Mouse (Mus musculus): Measurements from ENCODE around the gene Fbxl5.

Fbxl5 gene

DNA sequence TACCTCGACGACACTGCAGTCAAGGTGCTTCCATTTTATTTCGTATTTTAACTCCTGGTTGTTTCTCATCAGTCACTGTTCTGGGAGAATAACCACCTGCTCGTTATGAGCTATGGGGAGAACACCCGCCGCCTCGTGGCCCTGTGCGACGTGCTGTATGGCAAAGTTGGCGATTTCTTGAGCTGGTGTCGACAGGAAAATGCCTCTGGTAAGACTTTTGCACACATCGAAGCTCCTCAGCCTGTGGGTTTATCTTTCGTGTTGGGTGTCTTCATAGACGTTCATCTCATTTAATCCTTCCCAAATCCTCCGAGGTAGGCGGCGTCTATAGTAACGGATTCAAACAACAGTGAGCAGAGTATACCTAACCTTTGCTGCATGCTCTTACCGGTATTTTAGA, at the start of gene Fbxl5:
Gene Fbxl5, minus strand, starts transcription at position 101 of the 400 bp plus-strand sequence.
- DNase-seq (ENCODE audit: low read depth, low spot score), result no peak

DNA sequence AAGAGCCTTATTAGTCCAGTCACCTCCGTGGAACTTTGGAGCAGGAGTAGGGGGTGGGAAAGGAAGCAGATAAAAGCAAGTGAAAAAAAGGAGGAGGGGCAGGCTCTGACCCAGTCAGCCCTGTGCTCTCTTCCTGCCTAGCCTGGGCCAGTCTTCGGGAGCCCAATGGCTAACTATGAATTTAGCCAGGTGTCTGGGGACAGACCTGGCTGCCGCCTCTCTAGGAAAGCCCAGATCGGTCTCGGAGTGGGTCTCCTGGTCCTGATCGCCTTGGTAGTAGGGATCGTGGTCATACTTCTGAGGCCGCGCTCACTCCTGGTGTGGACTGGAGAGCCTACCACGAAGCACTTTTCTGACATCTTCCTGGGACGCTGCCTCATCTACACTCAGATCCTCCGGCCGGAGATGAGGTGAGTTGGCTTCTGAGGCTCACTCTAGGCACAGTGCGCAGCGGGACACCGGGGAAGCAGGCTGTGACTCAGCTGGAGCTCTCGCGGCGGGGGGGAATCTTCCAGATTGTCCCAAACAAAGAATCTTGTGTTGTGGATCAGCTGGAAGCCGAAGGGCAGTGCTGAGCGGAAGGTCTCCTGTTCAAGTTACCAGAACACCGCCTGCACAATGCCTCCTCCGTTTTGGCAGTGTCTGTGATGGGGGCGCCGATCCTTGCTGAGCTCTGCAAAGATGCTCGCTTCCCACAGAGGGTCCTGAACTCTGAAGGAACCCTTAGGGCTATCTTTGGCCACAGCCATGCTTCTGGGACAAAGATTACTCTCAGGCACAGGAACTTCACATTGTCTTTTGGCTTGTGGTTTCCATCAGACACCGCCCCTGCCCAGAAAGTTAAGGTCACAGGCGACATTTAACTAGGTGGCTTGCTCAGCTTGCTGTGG, 47.5 kb upstream of the Fbxl5 start:
- no peak for DNase-seq (ENCODE audit: low read depth, low spot score)

DNA sequence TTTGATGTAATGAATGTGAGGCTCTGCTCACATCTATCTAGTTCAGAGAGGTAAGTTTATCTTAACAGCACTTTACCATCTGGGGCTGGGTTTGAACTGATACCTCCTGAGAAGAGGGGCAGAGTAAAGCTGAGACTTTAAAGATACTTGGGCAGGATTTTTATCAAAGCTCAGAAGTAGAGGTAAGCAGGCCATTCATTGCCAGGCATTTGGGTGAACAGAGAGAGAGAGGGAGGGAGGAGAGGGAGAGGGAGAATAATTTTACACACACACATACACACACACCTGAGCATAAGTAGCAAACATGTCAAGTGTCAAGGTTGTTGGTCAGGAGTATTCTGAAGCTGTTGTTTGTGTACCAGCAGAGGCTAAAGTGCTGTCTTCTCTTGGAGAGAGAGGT, 46.8 kb upstream of the Fbxl5 start, which contains the start of gene Cd38:
Gene Cd38, plus strand, starts transcription at position 301 of the 400 bp plus-strand sequence.
- DNase-seq (ENCODE audit: low read depth, low spot score), result no peak

DNA sequence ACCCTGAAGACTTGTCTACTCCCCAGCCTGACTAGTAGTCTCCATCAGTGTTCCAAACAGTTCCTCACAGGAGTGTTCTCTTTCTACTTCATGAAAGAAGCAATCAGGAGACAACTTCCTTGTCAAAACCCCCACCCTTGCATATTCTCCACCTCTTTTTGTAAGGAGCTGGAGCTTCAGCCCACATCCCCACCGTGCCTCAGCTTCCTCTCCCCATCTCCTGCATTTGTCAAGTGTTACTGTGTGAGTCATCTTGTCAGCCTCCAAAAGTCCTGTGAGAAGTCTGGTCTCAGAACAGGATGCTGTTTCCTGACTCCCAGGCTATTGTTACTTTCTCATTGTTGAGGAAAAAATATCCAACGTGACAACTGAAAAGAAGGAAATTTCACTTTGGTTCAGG, 43.9 kb upstream of the Fbxl5 start:
- DNase-seq (ENCODE audit: low read depth, low spot score), result no peak

DNA sequence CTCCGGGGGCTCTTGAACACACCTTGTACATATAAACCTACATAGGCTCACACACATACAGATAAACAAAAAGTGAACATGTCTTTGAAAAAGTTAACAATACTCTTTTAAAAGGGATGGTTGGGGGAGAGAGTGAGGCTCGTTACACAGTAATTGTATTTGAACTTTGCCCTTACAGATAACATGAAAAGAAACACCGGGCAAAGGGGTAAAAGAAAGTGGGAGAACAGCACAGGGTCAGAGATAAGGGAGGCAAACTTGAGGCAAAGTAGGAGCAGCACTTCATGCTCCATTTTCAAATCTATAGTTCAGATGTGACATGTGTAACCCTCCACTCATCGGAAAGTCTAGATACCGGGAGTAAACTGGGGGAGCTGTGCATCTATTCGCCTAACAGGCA, 42.2 kb upstream of the Fbxl5 start:
- DNase-seq (ENCODE audit: low read depth, low spot score), result no peak

DNA sequence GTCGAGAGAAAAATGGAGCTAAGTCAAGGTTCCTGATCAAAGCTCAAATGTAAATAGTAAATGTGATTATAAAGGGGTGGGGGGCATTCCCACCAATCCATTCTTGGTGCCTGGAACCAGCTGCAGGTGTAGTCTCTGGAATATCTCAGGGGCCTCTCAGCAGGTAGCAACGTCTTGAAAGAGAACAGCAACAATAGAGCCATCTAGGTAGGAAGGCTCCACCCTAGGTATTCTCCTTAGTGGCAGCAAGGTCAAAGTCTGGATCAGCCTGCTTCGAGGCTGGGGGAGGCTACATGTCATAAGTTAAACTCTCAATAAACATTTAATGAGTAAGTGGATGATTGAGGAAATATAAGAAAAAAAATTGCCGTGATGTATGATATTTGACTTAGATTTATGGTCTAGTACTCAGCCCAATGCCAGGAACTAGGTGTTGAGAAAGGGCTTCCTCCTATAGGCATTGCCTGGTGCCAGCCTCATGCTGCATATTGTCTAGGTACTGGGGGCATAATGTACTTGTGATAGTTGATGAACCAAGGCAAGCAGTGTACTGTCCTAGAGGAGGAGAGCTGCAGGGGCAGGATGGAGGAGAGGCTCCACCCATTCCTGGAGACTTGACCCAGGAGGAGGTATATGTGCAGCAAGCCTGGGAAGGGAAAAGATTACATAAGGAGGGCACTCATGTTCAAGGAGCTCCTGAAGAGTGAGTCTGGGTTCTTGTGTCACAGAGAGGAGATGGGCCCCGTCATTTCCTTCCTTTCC, 39.4 kb upstream of the Fbxl5 start:
- DNase-seq (ENCODE audit: low read depth, low spot score), result no peak

DNA sequence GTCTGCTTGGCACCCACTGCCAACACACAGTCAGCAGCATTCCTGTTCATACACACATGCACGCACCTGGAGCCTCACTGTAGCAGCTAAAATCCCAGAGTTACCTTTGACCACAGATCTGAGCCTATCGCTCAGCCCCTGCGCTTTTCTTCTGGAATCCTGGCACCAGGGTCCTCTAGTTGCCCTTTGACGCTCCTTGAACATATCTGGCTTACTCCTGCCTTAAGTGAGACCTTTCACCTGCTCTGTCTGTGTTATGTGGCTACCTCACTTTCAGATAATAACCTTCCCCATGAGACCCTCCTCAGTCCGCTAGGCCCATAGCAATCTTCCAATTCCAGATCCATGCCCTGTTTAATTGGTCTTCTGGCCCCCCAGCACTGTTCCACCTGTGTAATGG, 38.7 kb upstream of the Fbxl5 start:
- DNase-seq (ENCODE audit: low read depth, low spot score), result no peak

DNA sequence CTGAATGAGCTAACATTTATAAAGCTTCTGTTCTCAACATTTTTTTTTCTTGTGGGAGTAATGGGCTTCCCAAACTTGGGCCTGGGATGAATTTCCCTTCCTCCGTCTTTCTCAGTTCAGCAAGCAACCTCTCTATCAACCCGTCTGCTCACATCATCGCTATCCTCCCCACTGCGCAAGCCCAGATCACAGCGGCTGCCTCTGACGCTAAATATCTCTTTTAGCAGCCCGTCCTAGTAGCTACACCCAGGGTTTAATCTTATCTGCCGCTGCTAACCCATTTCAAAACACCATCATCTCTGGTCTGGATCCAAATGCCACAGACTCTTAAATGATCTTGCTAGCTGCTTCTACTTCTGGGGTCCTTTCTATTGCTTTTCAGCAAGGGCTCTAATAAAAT, 38.2 kb upstream of the Fbxl5 start:
- DNase-seq (ENCODE audit: low read depth, low spot score), result no peak

DNA sequence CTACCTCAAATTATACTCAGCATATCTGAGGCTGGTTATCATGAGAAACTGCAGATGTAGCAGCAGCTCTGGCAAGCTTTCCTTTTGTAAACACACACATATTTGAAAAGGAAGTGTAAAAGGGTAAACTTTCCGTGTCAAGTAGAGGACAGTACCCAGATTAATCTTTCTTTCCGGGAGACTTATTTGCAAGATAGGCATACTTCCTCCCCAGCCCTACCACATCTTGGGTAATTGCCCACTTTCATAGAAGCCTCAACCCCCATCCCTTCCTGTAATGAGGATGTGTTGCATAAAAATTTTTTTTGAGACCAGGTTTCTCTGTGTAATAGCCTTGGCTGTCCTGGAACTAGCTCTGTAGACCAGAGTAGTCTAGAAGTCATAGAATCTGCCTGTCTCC, 34.3 kb upstream of the Fbxl5 start:
- DNase-seq (ENCODE audit: low read depth, low spot score), result no peak

DNA sequence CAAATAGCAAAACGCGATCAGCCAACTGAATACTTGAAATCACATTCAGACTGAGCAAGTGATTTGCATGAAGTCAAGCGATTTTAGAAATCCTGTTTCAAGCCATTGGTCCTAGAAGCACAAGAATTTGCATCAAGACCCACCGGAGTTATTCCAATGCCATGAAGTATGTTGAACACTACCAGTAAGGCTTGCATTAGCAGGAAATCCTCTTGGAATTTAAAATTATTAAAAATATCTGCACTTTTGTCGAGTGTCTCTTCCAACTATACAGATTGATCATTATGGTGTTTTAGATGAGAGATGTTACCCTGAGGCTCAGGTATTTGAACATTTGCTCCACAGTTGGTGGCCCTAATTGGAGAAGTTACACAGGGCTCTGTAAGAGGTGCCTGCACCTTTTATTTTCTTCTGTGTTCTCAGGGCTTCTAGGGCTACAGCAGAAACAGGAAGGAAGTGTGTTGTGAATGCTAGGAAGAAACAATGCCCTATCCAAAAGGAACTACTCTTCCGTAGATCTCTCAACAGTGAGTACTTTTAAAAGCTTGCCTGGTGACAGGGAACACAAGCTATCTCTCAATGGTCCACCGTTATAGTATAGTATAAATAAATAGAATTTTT, 32.5 kb upstream of the Fbxl5 start:
- DNase-seq (ENCODE audit: low read depth, low spot score), result no peak

DNA sequence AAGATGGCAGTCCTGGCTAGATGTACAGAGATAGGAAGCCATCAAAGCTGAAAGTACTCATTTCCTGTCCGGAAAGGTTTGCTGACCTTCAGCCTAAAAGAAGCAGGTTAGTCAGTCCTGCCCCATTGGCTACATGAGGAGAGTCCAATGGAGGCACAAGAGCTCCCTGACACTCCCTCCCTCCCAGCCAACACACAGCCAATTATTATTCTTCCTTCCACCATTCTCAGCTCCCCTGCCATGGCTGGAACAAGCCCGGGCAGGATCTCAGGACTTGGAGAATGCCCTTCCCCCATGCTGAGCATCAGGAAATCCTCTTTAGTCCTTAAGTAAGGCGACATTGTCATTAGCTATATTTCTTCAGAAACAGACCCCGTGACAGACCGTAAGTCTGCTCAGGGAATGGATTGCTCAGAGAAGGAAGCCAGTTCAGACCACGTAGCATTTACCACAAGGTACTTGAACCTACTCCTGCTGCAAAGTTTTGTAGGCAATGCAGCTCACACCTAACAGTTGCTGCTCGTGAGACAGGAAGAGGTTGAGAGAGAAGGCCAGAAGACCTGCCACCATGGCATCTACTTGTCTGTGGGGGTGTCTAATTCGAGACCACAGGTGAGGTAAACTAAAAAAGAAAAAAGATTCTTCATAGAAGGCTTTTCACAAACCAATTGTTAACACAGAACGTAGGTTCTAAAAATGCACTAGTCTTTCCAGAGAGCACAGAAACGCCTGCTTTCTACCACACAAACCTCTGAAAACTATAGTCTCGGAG, 31.8 kb upstream of the Fbxl5 start:
- no peak for DNase-seq (ENCODE audit: low read depth, low spot score)

DNA sequence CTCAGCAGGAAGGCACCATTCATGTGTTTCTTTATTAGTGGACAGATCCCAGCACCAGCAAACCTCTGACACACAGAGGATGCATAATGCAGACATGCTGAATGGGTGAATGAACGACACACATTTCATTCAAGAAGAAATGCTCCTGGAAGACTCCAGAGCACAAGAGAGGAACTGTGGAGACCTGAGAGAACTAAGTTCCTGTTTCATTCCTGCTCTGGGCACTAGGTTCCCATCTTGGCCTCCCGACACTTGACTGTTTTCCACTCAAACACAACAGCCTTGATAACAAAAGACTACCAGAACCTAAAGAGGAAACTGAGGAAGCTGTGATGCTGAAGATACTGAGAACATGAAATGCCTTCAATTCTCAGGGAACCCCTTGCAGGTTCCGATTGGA, 26.8 kb upstream of the Fbxl5 start:
- DNase-seq (ENCODE audit: low read depth, low spot score), result no peak

DNA sequence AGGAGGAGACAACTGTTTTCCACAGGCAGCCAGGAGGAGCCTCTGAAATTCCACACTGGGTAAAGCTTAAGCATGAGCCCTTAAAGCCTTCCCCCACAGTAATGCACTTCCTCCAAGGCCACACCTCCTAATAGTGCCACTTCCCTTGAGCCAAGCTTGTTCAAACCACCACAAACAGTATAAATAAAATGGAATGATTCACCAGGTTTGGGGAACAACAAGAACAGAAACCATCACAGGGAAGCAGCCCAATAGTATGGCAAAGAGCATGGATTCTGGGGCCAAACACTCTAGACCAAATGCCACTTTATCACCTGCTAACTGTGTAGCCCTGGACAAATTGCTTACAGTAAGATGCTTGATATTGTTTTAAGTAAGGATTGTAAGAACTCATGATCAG, 26.1 kb upstream of the Fbxl5 start:
- DNase-seq (ENCODE audit: low read depth, low spot score), result no peak

DNA sequence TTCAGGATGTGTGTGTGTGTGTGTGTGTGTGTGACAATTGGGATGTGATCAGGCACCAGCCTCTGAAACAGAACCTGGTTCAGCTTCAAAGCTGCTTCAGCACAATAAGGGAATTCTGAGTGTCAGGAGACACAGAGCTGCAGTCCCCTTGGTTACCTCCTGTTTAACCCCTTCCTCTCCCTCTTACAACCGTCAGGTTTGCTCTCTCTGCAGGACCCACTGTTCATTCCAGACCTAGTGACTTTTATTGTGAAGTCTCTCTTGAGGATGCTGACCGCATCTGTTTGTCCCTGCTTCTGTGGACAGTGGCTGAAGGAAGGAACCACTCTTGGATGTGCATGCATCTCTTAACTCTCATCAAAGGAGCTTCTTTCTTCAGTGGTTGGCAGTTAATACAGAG, 24.8 kb upstream of the Fbxl5 start:
- DNase-seq (ENCODE audit: low read depth, low spot score), result no peak

DNA sequence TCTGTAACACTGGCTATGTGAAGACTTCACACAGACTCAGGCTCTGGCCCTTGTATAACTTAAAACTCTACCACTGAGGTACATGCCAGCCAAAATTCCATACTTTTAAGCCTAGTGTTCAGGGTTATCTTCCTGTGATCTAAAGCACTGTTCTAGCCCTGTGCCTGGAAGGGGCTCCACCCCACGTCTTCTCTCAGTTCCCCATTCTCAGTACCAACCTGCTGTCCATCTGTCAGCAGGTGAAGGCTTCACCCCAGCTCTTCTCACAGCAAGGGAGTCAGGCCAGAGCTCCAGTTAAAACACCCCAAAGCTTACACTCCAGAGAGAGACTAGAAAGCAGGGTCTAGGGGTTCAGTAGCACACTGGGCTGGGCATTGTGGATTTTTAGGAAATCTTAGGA, 24.2 kb upstream of the Fbxl5 start:
- no peak for DNase-seq (ENCODE audit: low read depth, low spot score)

DNA sequence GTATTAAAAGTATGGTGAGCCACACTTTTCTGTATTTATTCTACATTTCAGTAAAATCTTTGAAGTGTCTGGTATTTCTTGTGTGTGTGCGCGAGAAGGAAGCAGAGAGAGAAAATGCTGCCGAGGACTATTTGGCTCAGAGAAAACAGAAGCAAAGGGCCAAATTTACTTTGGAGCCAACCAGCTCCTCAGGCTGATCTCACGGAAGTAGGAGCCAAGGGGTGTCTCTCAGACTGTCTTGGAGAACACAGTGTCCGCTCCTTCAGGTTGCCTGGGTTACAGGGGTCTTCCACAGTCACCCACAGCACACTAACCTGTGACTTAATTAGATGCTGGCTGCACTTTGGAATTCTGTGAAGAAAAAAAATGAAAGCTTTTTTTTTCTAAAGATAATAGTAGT, 23.6 kb upstream of the Fbxl5 start:
- DNase-seq (ENCODE audit: low read depth, low spot score), result no peak

DNA sequence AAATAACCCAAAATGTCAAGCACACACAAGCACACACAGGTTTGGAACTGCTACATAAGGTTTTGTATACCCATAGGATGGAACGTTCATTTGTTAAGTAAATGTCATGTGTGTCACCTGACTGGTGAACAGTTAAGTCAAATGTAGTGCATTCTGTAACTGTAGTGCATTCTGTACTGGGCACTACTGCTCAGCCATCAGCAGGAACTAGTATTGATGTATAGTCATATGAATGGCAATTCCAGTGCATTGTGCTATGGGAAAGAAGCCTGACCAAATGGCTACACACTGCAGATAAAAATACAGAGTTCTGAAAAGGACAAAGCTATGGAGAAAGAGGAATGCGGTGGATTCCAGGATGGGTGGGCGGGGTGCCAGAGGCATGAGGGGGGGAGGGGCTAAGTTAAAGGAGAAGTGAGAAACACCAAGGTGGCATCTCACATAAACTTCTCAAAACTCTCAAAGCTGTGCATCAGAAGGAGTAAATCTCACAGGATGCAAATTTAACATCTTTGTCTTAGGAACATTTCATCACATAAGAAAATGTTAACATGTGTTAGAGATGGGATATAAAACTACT, 21.2 kb upstream of the Fbxl5 start:
- DNase-seq (ENCODE audit: low read depth, low spot score), result no peak

DNA sequence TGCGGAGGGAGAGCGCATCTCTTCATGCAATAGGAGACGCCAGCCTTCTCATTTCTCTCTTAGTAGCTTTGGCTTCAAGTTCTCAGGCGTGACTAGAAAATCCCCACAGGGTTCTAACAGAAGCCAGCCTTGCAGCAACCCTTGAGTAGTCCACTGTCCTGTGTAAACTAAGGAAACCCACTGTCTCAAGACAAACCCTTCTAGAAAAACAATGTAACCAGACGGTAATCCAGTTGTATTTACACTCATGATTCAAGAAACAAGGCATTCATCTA, 20.5 kb upstream of the Fbxl5 start:
- DNase-seq (ENCODE audit: low read depth, low spot score), result no peak

DNA sequence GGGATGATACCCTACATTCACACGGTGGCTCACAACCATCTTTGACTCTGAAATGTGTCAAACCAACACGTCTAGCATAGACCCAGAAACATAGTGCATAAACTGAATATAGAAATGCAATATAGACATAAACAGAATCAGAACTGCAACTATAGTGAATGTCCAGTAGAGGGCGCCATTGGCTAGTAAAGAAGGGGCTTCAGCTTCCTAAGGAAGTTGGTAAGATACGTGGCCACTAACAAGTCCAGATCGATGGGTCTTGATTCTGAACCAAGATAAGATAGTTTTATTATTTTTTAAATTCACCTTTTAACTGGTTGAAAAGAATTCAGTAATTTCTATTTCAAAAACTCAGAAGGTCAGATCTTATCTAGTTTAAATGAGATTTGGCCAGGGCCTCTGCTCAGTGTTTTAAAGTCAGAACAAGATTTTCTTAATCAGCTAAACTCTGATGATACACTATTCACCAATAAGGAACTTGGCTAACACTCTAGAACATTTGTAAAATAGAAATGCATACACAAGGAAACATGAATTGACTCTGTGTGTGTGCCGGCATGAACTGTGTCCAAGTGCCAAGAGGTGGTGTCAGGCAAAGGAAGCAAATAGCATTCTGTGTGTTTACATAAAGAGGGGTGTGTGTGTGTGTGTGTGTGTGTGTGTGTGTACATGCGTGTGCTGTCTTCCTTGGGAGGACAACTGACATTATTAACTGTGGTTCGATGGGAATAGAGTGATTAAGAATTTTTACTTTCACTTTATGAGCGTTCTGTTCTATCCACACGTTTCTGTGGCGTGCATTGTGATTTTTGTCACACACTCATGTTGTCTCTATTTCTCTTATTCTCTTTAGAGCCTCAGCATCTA, 19.9 kb upstream of the Fbxl5 start:
- peak; percentile 63 for DNase-seq (ENCODE audit: low read depth, low spot score)

DNA sequence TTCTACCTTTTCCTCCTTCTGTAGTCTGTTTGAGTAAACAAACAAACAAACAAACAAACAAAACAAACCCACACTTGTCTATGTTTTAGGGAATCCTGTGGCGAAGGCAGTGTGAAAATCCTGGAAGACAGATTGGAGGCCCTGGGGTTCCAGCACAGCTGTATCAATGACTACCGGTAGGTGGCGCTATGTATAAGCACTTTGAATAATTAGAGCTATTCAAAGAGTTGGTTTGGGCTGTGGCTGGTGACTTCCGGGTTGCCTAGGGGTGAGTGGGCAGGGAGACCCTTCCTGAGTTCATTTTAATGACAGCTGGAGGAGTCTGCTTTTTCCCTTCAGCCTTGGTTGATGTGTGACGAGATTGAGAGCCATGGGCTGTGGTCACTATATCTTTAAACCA, 15.9 kb upstream of the Fbxl5 start:
- no peak for DNase-seq (ENCODE audit: low read depth, low spot score)

DNA sequence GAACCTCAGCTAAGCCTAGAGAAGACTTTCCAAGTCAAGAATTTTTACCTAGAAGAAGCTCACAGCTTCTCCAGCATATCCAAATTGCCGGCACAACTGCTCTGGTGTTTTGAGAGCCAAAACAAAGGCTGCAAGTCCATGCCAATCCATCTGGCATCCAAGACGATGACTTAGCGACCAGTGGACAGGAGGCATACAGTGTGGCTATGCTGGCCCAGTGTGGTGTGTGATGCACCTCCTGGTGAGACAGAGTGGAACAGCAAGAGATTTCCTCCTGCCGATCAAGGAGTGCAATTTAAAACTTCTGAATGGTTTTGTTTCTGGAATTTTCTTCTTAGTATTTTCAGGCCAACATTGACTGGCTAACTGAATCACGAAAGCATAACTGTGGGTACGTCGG, 15.2 kb upstream of the Fbxl5 start:
- no peak for DNase-seq (ENCODE audit: low read depth, low spot score)
